Mouse (Mus musculus): ENCODE data around the gene Siah1b. TPM values are rescaled to one million over a fixed set of nuclear protein-coding genes. Genes with fewer than 3 reads are reported as not detected.

Siah1b gene
- total and polyA plus RNA-seq, 3 experiments = 11.5 to 29.3 (median 21.5) TPM

DNA sequence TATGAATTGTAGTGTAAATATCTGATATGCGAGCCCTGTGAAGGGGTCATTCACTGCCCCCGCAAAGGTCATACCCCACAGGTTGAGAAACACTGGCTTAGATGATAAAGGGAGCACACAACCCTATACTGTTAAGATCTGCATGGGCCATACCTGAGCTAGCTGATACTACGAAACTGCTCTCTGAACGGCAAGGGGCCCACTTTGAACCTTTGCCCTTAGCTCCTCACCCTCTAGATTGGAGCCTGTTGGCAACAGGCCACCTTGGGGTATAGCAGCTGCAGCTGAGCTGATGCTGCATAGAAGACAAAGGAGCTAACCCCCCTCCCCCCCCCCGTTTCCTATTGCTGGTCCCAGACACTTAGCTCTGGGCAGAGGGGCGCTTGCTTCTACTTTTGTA is 26.4 kb upstream of the Siah1b start:
- no peaks in the 10 kb centered on the region for H3K36me3 ChIP-seq (replicated peaks in 1 of 2; ENCODE audit: control insufficient read depth in 1 of 2, insufficient read depth in 1 of 2, low read length in 1 of 2)
- DNase-seq (ENCODE audit: extremely low read depth) = no peak
- no peak overlapping the region for H3K27ac ChIP-seq (ENCODE audit: insufficient read depth, low read depth)
- H3K4me1 ChIP-seq (ENCODE audit: control insufficient read depth in 1 of 2, insufficient read depth in 2 of 2) = no peaks in the 10 kb centered on the region
- TF ChIP-seq NRF1 (IDR thresholded peaks at IDR 0.05; ENCODE audit: low read depth, low read length) (no peak), RCOR1 (conservative IDR thresholded peaks at IDR 0.05; ENCODE audit: low read depth, low read length) (no peak), MEF2A (IDR thresholded peaks at IDR 0.05; ENCODE audit: borderline replicate concordance, low read depth, low read length) (no peak), ZKSCAN1 (IDR thresholded peaks at IDR 0.05; ENCODE audit: borderline replicate concordance, low read depth, low read length) (no peak), TBP (conservative IDR thresholded peaks at IDR 0.05; ENCODE audit: low read depth, low read length) (no peak), CHD1 (IDR thresholded peaks at IDR 0.05; ENCODE audit: low read depth, low read length) (no peak), JUND (conservative IDR thresholded peaks at IDR 0.05; ENCODE audit: low read depth, low read length) (no peak), ZC3H11A (IDR thresholded peaks at IDR 0.05; ENCODE audit: low read depth, low read length) (no peak), MYC (IDR thresholded peaks at IDR 0.05; ENCODE audit: low read depth, low read length) (no peak), IRF4 (IDR thresholded peaks at IDR 0.05; ENCODE audit: low read depth, low read length) (no peak), NELFE (IDR thresholded peaks at IDR 0.05; ENCODE audit: low read depth, low read length) (no peak)
- H3K9me3 ChIP-seq (replicated peaks; ENCODE audit: low read length) = no peaks in the 10 kb centered on the region
- H3K9ac ChIP-seq (ENCODE audit: insufficient read depth, low read depth) = no peak overlapping the region
- H3K4me2 ChIP-seq (ENCODE audit: insufficient read depth, low read depth, poor library complexity, severe bottlenecking) = no peak overlapping the region
- no peaks in the 10 kb centered on the region for H3K27me3 ChIP-seq (replicated peaks)
- H3K79me2 ChIP-seq (replicated peaks; ENCODE audit: control insufficient read depth, extremely low read depth, insufficient read depth, poor library complexity, severe bottlenecking) = no peaks in the 10 kb centered on the region
- in situ Hi-C loops (cut with MboI; ENCODE audit: low pct_ligation_motif_present, low pct_unique_long_range_greater_than_20kb, low sequenced_read_pairs) (no loop called here), dilution Hi-C loops (cut with MboI; ENCODE audit: extremely low pct_ligation_motif_present, extremely low pct_unique_long_range_greater_than_20kb, low sequenced_read_pairs) (no loop called here)
- no peak overlapping the region for H3K4me3 ChIP-seq (replicated peaks in 1 of 3; ENCODE audit: low read depth in 2 of 3, low read length in 2 of 3, poor library complexity in 1 of 3)

DNA sequence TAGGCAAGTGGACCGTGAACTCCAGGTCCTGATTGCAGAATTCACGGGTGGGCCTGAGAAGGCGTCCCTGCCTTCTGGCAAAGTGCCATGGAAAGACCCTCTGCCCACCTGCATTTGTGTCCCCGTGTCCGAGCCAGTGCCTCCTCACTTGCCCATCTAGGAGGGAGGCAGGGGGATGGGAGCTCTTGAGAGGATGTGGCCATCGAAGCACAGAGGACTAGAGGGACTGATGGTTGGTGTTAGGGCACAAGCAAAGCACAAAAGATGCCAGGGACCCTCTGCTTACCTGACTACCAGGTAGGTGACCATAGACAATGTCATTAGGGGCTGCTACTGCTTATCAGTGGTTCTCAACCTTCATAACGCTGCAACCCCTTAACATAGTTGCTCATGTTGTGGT is 25.9 kb upstream of the Siah1b start:
- no peaks in the 10 kb centered on the region for H3K4me1 ChIP-seq (ENCODE audit: control insufficient read depth in 1 of 2, insufficient read depth in 2 of 2)
- no peak overlapping the region for H3K9ac ChIP-seq (ENCODE audit: insufficient read depth, low read depth)
- H3K27ac ChIP-seq (ENCODE audit: insufficient read depth, low read depth) = no peak overlapping the region
- DNase-seq (ENCODE audit: extremely low read depth) = no peak
- no peaks in the 10 kb centered on the region for H3K9me3 ChIP-seq (replicated peaks; ENCODE audit: low read length)
- dilution Hi-C loops (cut with MboI; ENCODE audit: extremely low pct_ligation_motif_present, extremely low pct_unique_long_range_greater_than_20kb, low sequenced_read_pairs) (no loop called here), in situ Hi-C loops (cut with MboI; ENCODE audit: low pct_ligation_motif_present, low pct_unique_long_range_greater_than_20kb, low sequenced_read_pairs) (no loop called here)
- H3K79me2 ChIP-seq (replicated peaks; ENCODE audit: control insufficient read depth, extremely low read depth, insufficient read depth, poor library complexity, severe bottlenecking) = no peaks in the 10 kb centered on the region
- H3K4me2 ChIP-seq (ENCODE audit: insufficient read depth, low read depth, poor library complexity, severe bottlenecking) = no peak overlapping the region
- H3K27me3 ChIP-seq (replicated peaks) = no peaks in the 10 kb centered on the region
- H3K36me3 ChIP-seq (replicated peaks in 1 of 2; ENCODE audit: control insufficient read depth in 1 of 2, insufficient read depth in 1 of 2, low read length in 1 of 2) = no peaks in the 10 kb centered on the region
- no peak overlapping the region for H3K4me3 ChIP-seq (replicated peaks in 1 of 3; ENCODE audit: low read depth in 2 of 3, low read length in 2 of 3, poor library complexity in 1 of 3)
- no peak for TF ChIP-seq ZMIZ1 (IDR thresholded peaks at IDR 0.05; ENCODE audit: low read depth, low read length)
- TF ChIP-seq MXI1 (IDR thresholded peaks at IDR 0.05; ENCODE audit: low read depth, low read length) = no peak
- TF ChIP-seq CTCF (conservative IDR thresholded peaks at IDR 0.05 in 1 of 2, IDR thresholded peaks at IDR 0.05 in 1 of 2; ENCODE audit: low read depth in 2 of 2, low read length in 2 of 2) = no peak
- TF ChIP-seq SIN3A (IDR thresholded peaks at IDR 0.05; ENCODE audit: low read length) = no peak
- TF ChIP-seq USF2 (conservative IDR thresholded peaks at IDR 0.05; ENCODE audit: low read depth, low read length) = no peak
- TF ChIP-seq RAD21 (IDR thresholded peaks at IDR 0.05; ENCODE audit: low read depth, low read length) = no peak
- TF ChIP-seq ZNF384 (IDR thresholded peaks at IDR 0.05; ENCODE audit: low read depth, low read length) = no peak
- TF ChIP-seq POLR2A (IDR thresholded peaks at IDR 0.05; ENCODE audit: low read depth, low read length) = no peak
